Mouse (Mus musculus) hindbrain, embryonic 15.5 days (tissue): ENCODE data around the gene Gm15262. TPM values are rescaled to one million over a fixed set of nuclear protein-coding genes. Genes with fewer than 3 reads are reported as not detected.
"Not testable (repeated sequence)": the region's sequence is repeated elsewhere in the genome, so short reads cannot be mapped to it uniquely, and the experiment has no call there.

Experiments used
- ATAC-seq: fragments of 200-750 bp; cut with Nextera tagmentation; 2 replicates; pipeline ENCODE4 v1.8.0; 2017; ENCODE audit warnings: low read depth, moderate number of reproducible peaks, moderate TSS enrichment; ENCODE audit not compliant: low FRiP score
- H3K27ac ChIP-seq: fragments of 300-500 bp; sonication (generic); replicated peaks from 2 replicates; pipeline ENCODE4 v1.5.1; 2015; ENCODE audit warnings: mild to moderate bottlenecking, inconsistent platforms
- H3K27me3 ChIP-seq: fragments of 300-500 bp; sonication (generic); 2 replicates; pipeline ENCODE4 v1.6.1; 2015; ENCODE audit warnings: control low read depth, inconsistent platforms
- H3K36me3 ChIP-seq: fragments of 300-500 bp; sonication (generic); 2 replicates; pipeline ENCODE4 v1.6.1; 2015; ENCODE audit warnings: control low read depth, inconsistent platforms
- H3K4me1 ChIP-seq: fragments of 300-500 bp; sonication (generic); replicated peaks from 2 replicates; pipeline ENCODE4 v1.6.1; 2015; ENCODE audit warnings: control low read depth, inconsistent platforms
- H3K4me2 ChIP-seq: fragments of 300-500 bp; sonication (generic); 2 replicates; pipeline ENCODE4 v1.6.1; 2015; ENCODE audit warnings: moderate library complexity, mild to moderate bottlenecking, inconsistent platforms
- H3K4me3 ChIP-seq: fragments of 300-500 bp; sonication (generic); 2 replicates; pipeline ENCODE4 v1.5.1; 2015; ENCODE audit warnings: mild to moderate bottlenecking, inconsistent platforms
- H3K9ac ChIP-seq: fragments of 300-500 bp; sonication (generic); 2 replicates; pipeline ENCODE4 v1.6.1; 2015; ENCODE audit warnings: inconsistent platforms
- H3K9me3 ChIP-seq: fragments of 300-500 bp; sonication (generic); 2 replicates; pipeline ENCODE4 v1.6.1; 2016; ENCODE audit warnings: control low read depth, inconsistent platforms
- WGBS: fragments of 180-500 bp; shearing (Covaris S2); methylation state at CpG from one replicate; pipeline ENCODE4 v1.1.7; 2015; 5-methylcytosine and 5-hydroxymethylcytosine counted together
- polyA plus RNA-seq: library from polyadenylated mRNA; unstranded; fragments of >200 nt; fragmentation: Nextera tagmentation; extraction: Ambion mirVana; gene quantifications from 2 replicates; pipeline ENCODE4 v1.2.1, GENCODE M21; 2015

Gm15262 gene
- polyA plus RNA-seq, result not detected in 2 replicates

DNA sequence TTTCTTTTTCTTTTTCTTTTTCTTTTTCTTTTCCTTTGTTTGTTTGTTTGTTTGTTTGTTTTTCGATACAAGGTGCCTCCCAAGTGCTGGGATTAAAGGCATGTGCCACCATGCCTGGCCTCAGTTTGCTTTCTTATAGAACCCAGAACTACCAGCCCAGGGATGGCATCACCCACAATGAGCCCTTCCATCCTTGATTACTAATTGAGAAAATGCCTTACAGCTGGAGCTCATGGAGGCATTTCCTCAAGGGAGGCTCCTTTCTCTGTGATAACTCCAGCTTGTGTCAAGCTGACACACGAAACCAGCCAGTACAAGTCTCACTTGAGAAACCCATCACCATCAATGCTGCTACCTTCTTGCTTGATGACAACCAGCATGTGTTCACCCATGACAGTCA is at the start of gene Gm15262:
Gene Gm15262, plus strand, starts transcription at position 301 of the 400 bp plus-strand sequence.
- not testable (repeated sequence) for H3K4me3 ChIP-seq, H3K9ac ChIP-seq, H3K27me3 ChIP-seq, H3K36me3 ChIP-seq, H3K9me3 ChIP-seq, H3K27ac ChIP-seq, H3K4me2 ChIP-seq, ATAC-seq, H3K4me1 ChIP-seq
- WGBS, result 76% methylated on average over 2 of the region's 2 CpGs

DNA sequence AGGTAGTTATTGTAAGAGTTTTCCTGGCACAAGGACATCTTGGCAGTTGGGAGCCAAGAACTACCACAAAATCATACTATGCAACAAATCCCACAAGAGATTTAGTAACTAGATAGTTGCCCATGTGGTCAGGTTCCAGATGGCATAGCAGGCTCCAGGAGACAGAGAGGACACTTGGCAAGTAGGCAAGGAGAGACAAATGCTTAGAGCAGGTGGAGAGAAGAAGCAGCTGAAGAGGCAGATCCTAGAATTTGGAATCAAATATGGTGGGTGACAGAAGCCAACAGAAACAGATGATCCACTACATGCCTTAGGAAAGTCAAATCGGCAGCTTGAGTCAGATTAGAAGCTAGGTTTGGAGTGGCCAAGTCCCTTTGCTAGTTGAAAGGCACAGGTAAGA is 20.9 kb downstream of the Gm15262 start:
- WGBS, result 93% methylated on average over 1 of the region's 1 CpGs
- Histone ChIP-seq H3K27ac (no peak overlapping the region), H3K9ac (no peak overlapping the region)

GRCm38 (mm10) chrX:161316443-161316842 is 29.2 kb downstream of the Gm15262 start:
- Histone ChIP-seq H3K4me1 (no peaks in the 10 kb centered on the region), H3K9ac (no peak overlapping the region), H3K9me3 (no peaks in the 10 kb centered on the region), H3K36me3 (no peaks in the 10 kb centered on the region), H3K4me3 (no peak overlapping the region), H3K4me2 (no peak overlapping the region), H3K27ac (no peak overlapping the region), H3K27me3 (no peaks in the 10 kb centered on the region)
- ATAC-seq, result no peak

More for the DNA sequence above, 20.9 kb downstream of the Gm15262 start:
- H3K27me3 ChIP-seq, result no peaks in the 10 kb centered on the region
- no peaks in the 10 kb centered on the region for H3K9me3 ChIP-seq
- H3K36me3 ChIP-seq, result no peaks in the 10 kb centered on the region
- no peak overlapping the region for H3K4me3 ChIP-seq
- H3K4me2 ChIP-seq, result no peak overlapping the region
- H3K4me1 ChIP-seq, result no peaks in the 10 kb centered on the region
- no peak for ATAC-seq

- Histone ChIP-seq H3K27me3 (peaks cover 8% of the 10 kb centered on the region; the same call in 1 of the 2 replicates), H3K4me3 (no peak overlapping the region), H3K4me2 (no peak overlapping the region), H3K27ac (no peak overlapping the region), H3K36me3 (no peaks in the 10 kb centered on the region), H3K4me1 (no peaks in the 10 kb centered on the region), H3K9ac (no peak overlapping the region), H3K9me3 (no peaks in the 10 kb centered on the region)
- 45% methylated on average over 11 of the region's 11 CpGs for WGBS
- no peak for ATAC-seq
These were observed 83.7 kb downstream of the Gm15262 start for GRCm38 (mm10) chrX:161370927-161371326.

GRCm38 (mm10) chrX:161371461-161371860 is 84.2 kb downstream of the Gm15262 start:
- no peak overlapping the region for H3K4me3 ChIP-seq
- 57% methylated on average over 3 of the region's 3 CpGs for WGBS
- ATAC-seq, result no peak
- no peak overlapping the region for H3K9ac ChIP-seq
- H3K27me3 ChIP-seq, result peaks cover 6% of the 10 kb centered on the region; the same call in 1 of the 2 replicates
- no peaks in the 10 kb centered on the region for H3K9me3 ChIP-seq
- H3K4me1 ChIP-seq, result no peaks in the 10 kb centered on the region
- no peak overlapping the region for H3K27ac ChIP-seq
- H3K36me3 ChIP-seq, result no peaks in the 10 kb centered on the region
- H3K4me2 ChIP-seq, result no peak overlapping the region

DNA sequence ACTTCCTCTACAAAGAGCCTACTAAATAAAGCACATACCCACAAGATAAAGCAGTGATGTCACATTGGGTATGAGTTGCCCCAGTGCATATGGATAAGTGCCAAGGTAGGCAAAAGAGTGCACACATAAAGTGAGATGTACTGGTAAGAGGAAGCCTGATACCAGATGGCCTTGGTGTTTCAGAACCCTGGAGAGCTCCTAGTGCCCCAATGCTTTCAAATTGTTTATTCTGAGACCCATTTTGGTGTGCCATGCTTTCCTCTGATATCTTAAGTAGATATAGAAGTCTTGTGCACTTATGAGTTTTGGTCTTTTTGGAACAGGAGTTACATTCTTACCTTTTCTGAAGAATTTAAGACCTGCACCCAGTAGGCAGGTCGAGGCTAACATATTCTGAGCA is 88.3 kb downstream of the Gm15262 start:
- 68% methylated on average over 1 of the region's 1 CpGs for WGBS
- Histone ChIP-seq H3K27ac (no peak overlapping the region), H3K27me3 (peaks cover 5% of the 10 kb centered on the region; the same call in 1 of the 2 replicates), H3K36me3 (no peaks in the 10 kb centered on the region), H3K4me1 (no peaks in the 10 kb centered on the region), H3K9ac (no peak overlapping the region), H3K4me3 (no peak overlapping the region), H3K4me2 (no peak overlapping the region), H3K9me3 (no peaks in the 10 kb centered on the region)
- ATAC-seq, result no peak

GRCm38 (mm10) chrX:161385791-161386190 is 98.5 kb downstream of the Gm15262 start:
- ATAC-seq, result no peak
- no peak overlapping the region for H3K27ac ChIP-seq
- H3K4me1 ChIP-seq, result no peaks in the 10 kb centered on the region
- no peak overlapping the region for H3K4me2 ChIP-seq
- no peaks in the 10 kb centered on the region for H3K36me3 ChIP-seq
- 36% methylated on average over 8 of the region's 8 CpGs for WGBS
- H3K27me3 ChIP-seq, result 0 out of 2 replicates have a peak, but pooled peaks cover 2% of the 10 kb centered on the region
- no peak overlapping the region for H3K4me3 ChIP-seq
- H3K9me3 ChIP-seq, result no peaks in the 10 kb centered on the region
- no peak overlapping the region for H3K9ac ChIP-seq

DNA sequence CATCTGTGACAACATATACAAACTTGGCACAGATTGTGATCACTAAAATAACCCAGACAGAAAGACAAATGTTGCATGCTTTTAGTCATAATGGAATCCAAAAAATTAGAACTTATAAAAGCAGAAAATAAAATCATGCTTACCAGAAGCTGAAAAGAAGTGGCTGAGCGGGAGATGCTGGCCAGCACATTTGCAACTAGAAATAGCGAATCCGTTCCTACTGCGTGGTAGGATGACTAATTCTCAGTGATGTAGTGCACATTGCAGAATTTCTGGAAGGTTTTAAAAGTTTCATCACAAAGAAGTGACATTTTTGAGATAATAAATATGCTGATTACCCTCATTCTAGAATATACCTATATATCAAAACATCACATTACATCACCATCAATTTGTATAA is 100.7 kb downstream of the Gm15262 start:
- H3K4me3 ChIP-seq, result no peak overlapping the region

GRCm38 (mm10) chrX:161399110-161399509 is 111.9 kb downstream of the Gm15262 start:
- Histone ChIP-seq H3K9ac (no peak overlapping the region), H3K36me3 (no peaks in the 10 kb centered on the region), H3K4me1 (no peaks in the 10 kb centered on the region), H3K27ac (no peak overlapping the region), H3K4me3 (no peak overlapping the region), H3K9me3 (no peaks in the 10 kb centered on the region), H3K4me2 (no peak overlapping the region), H3K27me3 (peaks cover 3% of the 10 kb centered on the region; the same call in 1 of the 2 replicates)
- 22% methylated on average over 11 of the region's 11 CpGs for WGBS
- ATAC-seq, result no peak

More for the DNA sequence above, 100.7 kb downstream of the Gm15262 start:
- WGBS, result 91% methylated on average over 4 of the region's 4 CpGs
- ATAC-seq, result no peak
- H3K27me3 ChIP-seq, result 0 out of 2 replicates have a peak, but pooled peaks cover 2% of the 10 kb centered on the region
- H3K9me3 ChIP-seq, result no peaks in the 10 kb centered on the region
- no peak overlapping the region for H3K27ac ChIP-seq
- H3K4me2 ChIP-seq, result no peak overlapping the region
- no peaks in the 10 kb centered on the region for H3K36me3 ChIP-seq
- H3K9ac ChIP-seq, result no peak overlapping the region
- no peaks in the 10 kb centered on the region for H3K4me1 ChIP-seq

- Histone ChIP-seq H3K4me2 (no peak overlapping the region), H3K4me3 (no peak overlapping the region), H3K27me3 (no peaks in the 10 kb centered on the region), H3K9me3 (no peaks in the 10 kb centered on the region), H3K27ac (no peak overlapping the region), H3K36me3 (no peaks in the 10 kb centered on the region), H3K4me1 (no peaks in the 10 kb centered on the region), H3K9ac (no peak overlapping the region)
- no peak for ATAC-seq
- 78% methylated on average over 1 of the region's 1 CpGs for WGBS
These were observed 123.9 kb downstream of the Gm15262 start for GRCm38 (mm10) chrX:161411151-161411550.

Other genes starting within 250 kb of the Gm15262 start
- gene Scml2, start 170.3 kb upstream of the Gm15262 start, polyA plus RNA-seq, result 2.2 and 2.3 TPM in 2 replicates